Mouse (Mus musculus): ENCODE measurements around the gene Col12a1. TPM values are rescaled to one million over a fixed set of nuclear protein-coding genes. Genes with fewer than 3 reads are reported as not detected.

Gene Col12a1
- polyA plus RNA-seq (2014; fragmentation: Nextera tagmentation; extraction: Ambion mirVana), result 25.9 and 38.6 TPM in 2 replicates

DNA sequence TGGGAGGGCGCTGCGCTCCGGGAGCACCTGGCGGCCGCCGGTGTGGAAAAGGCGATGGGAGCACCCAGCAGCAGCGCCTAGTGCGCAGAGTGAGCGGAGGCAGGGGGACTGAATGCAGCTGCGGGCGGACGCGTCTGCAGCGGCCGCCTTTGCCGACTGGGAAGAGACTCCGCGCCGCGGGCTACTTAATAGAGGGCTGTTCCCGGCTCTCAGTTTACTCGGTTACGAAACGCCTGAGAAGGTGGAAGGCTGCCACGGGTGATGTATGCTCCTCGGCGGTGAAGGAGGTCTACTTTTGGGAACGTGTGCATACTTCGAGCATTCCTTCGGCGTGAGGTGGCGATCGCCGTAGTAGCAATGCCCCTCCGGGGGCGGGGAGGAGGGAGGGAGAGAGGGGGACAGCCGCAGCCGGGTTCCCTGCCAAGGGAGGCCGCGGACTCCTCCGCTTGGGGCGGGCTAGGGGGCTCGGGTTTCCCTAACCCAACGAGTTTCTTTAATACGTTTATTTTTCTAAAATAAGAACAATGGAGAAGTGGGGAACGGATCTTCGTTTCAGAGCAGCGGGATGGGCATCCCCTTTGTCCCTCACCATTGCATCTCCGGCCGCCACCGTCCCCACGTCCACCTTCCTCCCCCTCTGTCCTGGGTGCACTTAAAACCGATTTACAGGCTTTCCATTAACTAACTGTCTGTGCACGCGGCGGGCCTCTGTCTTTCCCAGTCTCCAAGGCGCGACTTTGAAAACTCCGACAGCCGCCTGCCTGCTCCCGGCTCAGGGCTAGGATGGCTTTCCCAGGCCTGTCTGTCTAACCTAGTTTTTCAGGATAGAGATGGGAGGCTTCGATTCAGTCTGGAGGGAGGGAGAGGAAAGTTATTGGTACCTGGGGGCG is at the start of gene Col12a1:
Col12a1 (minus strand) TSS at position 351 of the 890 bp plus-strand sequence.
- WGBS, result under 1% methylated on average over 64 of the region's 64 CpGs
- no peaks in the 10 kb centered on the region; the same call in 1 of the 2 replicates for H3K9me3 ChIP-seq (ENCODE audit: control insufficient read depth, low read length)
- H3K4me3 ChIP-seq (ENCODE audit: low read length), result peak within 1 kb of the TSS; percentile 41
- H3K27ac ChIP-seq (ENCODE audit: low read depth, low read length), result peak within 1 kb of the TSS; percentile 38
- peaks cover 34% of the 10 kb centered on the region for H3K4me1 ChIP-seq (ENCODE audit: control insufficient read depth, insufficient read depth, low read length)
- peak within 1 kb of the TSS; percentile 56 for H3K4me2 ChIP-seq (replicated peaks; ENCODE audit: low read depth, low read length)
- peak; percentile 74 for ATAC-seq (ENCODE audit: low FRiP score, low TSS enrichment)
- peak within 1 kb of the TSS; percentile 47 for H3K9ac ChIP-seq (ENCODE audit: low read depth, low read length)
- no peaks in the 10 kb centered on the region for H3K36me3 ChIP-seq (ENCODE audit: control insufficient read depth, insufficient read depth, low read length)
- peaks cover 15% of the 10 kb centered on the region; the same call in 1 of the 2 replicates for H3K27me3 ChIP-seq (ENCODE audit: control insufficient read depth, insufficient read depth, low read length)

DNA sequence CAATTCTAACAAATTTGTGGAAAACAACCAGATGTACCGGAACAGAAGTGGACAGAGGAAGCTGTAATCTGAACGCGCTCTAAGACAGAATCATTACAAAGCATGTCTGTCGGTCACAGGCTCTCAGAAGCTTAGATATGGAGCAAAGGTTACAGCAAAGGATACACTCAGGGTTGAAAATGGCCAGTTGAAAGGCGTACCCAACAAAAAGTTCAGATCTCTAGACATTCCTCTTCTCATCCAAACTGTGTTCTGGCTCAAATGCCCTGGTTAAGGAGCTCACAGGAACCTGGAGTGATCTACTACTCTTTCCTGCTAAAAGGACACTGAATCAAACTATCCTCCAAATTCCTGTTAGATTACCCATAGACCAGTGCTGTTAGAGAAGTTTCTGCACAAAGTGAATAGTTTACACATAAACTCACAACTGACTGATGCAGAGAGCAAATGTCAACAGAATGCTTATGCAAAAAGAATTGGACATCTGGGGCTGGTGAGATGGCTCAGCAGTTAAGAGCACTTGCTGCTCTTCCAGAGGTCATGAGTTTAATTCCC is 48.4 kb upstream of the Col12a1 start:
- WGBS, result 90% methylated on average over 5 of the region's 5 CpGs
- H3K4me2 ChIP-seq (replicated peaks; ENCODE audit: low read depth, low read length), result no peak overlapping the region
- H3K27me3 ChIP-seq (ENCODE audit: control insufficient read depth, insufficient read depth, low read length), result no peaks in the 10 kb centered on the region
- H3K4me1 ChIP-seq (ENCODE audit: control insufficient read depth, insufficient read depth, low read length), result no peaks in the 10 kb centered on the region
- H3K27ac ChIP-seq (ENCODE audit: low read depth, low read length), result no peak overlapping the region
- peaks cover 6% of the 10 kb centered on the region; the same call in 1 of the 2 replicates for H3K36me3 ChIP-seq (ENCODE audit: control insufficient read depth, insufficient read depth, low read length)
- no peak overlapping the region for H3K9ac ChIP-seq (ENCODE audit: low read depth, low read length)
- no peak for ATAC-seq (ENCODE audit: low FRiP score, low TSS enrichment)
- no peak overlapping the region for H3K4me3 ChIP-seq (ENCODE audit: low read length)
- H3K9me3 ChIP-seq (ENCODE audit: control insufficient read depth, low read length), result no peaks in the 10 kb centered on the region

DNA sequence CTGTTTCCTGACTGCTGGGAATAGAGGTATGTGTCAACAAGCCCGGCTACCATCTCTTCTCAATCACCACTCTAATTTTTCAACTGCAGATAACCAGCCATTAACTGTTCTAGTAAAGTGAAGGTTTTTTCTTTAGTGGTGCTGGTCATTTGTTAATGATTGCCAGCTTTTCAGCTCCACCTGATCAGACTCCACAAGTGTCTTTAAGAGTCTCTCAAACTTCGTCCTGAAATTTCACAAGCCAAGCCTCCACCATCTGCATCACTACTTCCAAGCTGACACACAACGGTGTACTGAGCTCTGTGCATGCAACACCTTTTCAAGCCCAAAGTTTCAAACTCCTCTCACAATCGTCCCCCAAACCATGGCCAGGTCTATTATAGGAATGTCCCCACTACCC is 46.7 kb upstream of the Col12a1 start:
- Histone ChIP-seq H3K4me2 (replicated peaks; ENCODE audit: low read depth, low read length) (no peak overlapping the region), H3K36me3 (ENCODE audit: control insufficient read depth, insufficient read depth, low read length) (no peaks in the 10 kb centered on the region), H3K4me3 (ENCODE audit: low read length) (no peak overlapping the region), H3K9me3 (ENCODE audit: control insufficient read depth, low read length) (no peaks in the 10 kb centered on the region), H3K27me3 (ENCODE audit: control insufficient read depth, insufficient read depth, low read length) (no peaks in the 10 kb centered on the region), H3K27ac (ENCODE audit: low read depth, low read length) (no peak overlapping the region), H3K4me1 (ENCODE audit: control insufficient read depth, insufficient read depth, low read length) (no peaks in the 10 kb centered on the region), H3K9ac (ENCODE audit: low read depth, low read length) (no peak overlapping the region)
- WGBS, result 84% methylated on average over 4 of the region's 4 CpGs
- no peak for ATAC-seq (ENCODE audit: low FRiP score, low TSS enrichment)

DNA sequence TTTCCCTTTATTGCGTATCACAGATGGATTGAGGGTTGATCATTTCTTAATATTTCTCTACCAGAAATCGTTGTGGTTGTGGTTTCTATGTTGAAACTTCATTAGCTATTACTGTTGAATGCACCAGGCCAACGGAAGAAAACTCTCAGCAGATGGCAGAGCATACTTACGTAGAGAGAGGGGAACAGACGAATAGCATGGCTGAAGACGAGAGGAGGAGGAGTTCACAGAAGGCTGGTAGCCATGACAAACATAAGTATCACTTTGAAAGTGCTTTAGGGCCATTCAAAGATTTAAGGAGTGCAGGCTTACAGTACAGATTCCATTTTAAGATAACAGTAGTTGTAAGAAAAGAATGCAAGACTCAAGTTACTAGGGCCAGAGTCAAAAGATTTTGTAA is 43.9 kb upstream of the Col12a1 start:
- Histone ChIP-seq H3K27me3 (ENCODE audit: control insufficient read depth, insufficient read depth, low read length) (no peaks in the 10 kb centered on the region), H3K36me3 (ENCODE audit: control insufficient read depth, insufficient read depth, low read length) (peaks cover 6% of the 10 kb centered on the region; the same call in 1 of the 2 replicates), H3K9me3 (ENCODE audit: control insufficient read depth, low read length) (no peaks in the 10 kb centered on the region), H3K9ac (ENCODE audit: low read depth, low read length) (no peak overlapping the region), H3K4me1 (ENCODE audit: control insufficient read depth, insufficient read depth, low read length) (peaks cover 7% of the 10 kb centered on the region; the same call in 1 of the 2 replicates), H3K4me2 (replicated peaks; ENCODE audit: low read depth, low read length) (no peak overlapping the region), H3K4me3 (ENCODE audit: low read length) (no peak overlapping the region), H3K27ac (ENCODE audit: low read depth, low read length) (no peak overlapping the region)
- 83% methylated on average over 6 of the region's 6 CpGs for WGBS
- ATAC-seq (ENCODE audit: low FRiP score, low TSS enrichment), result no peak

DNA sequence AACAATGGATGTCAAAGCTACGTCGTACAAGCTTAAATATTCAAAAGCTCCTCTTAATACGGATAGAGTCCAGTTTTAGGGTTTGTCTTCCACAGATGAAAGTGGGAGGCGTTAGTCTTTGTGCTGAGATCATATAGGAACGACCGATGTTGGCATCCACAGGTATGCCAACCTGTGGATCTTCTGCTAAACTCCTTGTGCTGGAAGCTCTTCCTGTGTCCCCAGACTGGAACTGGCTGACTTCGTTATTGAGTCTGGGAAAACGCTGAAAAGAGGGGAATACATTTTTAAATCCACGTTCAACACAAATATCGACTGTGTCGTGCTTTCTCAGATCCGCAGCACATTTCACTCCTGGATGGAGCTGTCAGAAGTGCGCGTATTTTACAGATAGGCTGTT is 41.4 kb upstream of the Col12a1 start:
- H3K4me3 ChIP-seq (ENCODE audit: low read length), result peak overlapping the region; percentile 88
- 3% methylated on average over 14 of the region's 14 CpGs for WGBS
- peak; percentile 53 for ATAC-seq (ENCODE audit: low FRiP score, low TSS enrichment)
- no peaks in the 10 kb centered on the region for H3K9me3 ChIP-seq (ENCODE audit: control insufficient read depth, low read length)
- peak overlapping the region; percentile 67 for H3K9ac ChIP-seq (ENCODE audit: low read depth, low read length)
- no peaks in the 10 kb centered on the region for H3K27me3 ChIP-seq (ENCODE audit: control insufficient read depth, insufficient read depth, low read length)
- H3K4me1 ChIP-seq (ENCODE audit: control insufficient read depth, insufficient read depth, low read length), result peaks cover 7% of the 10 kb centered on the region; the same call in 1 of the 2 replicates
- peak overlapping the region; percentile 90 for H3K27ac ChIP-seq (ENCODE audit: low read depth, low read length)
- peak overlapping the region; percentile 62 for H3K4me2 ChIP-seq (replicated peaks; ENCODE audit: low read depth, low read length)
- peaks cover 27% of the 10 kb centered on the region; the same call in 1 of the 2 replicates for H3K36me3 ChIP-seq (ENCODE audit: control insufficient read depth, insufficient read depth, low read length)

DNA sequence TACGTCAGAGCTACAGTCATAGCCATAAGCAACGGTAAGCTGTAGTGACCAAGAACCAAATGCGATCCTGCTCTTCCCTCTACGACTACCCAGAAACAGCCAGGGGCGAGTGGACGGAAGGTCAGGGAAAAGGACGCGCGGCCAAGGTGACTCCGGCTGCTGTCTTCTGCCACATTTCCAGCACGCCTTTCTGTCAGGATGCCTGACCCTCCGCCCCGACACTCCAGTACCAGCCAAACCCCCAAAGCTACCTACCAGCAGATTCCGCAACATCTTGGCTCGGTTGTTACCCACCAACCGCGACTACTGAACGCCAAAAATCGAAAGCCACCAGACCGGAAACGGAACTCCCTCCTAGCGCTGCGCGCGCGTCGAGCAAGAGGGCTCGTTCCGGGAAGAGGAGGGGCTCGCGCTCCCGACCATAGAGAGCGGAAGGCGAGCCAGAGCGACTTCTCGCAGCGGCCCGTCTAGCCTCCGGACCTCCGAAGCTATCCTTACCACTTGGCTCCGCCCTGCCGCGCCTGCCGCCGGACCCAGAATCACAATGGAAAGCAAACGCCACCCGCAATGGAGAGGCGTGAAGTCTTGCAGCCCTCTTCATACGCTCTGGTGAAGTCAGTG is 40.9 kb upstream of the Col12a1 start, which contains the start of gene Cox7a2:
Cox7a2 (minus strand) TSS at position 494 of the 621 bp plus-strand sequence.
- H3K9ac ChIP-seq (ENCODE audit: low read depth, low read length), result peak within 1 kb of the TSS; percentile 67
- H3K4me3 ChIP-seq (ENCODE audit: low read length), result peak within 1 kb of the TSS; percentile 88
- H3K27ac ChIP-seq (ENCODE audit: low read depth, low read length), result peak within 1 kb of the TSS; percentile 90
- ATAC-seq (ENCODE audit: low FRiP score, low TSS enrichment), result peak; percentile 99
- peaks cover 30% of the 10 kb centered on the region; the same call in 1 of the 2 replicates for H3K36me3 ChIP-seq (ENCODE audit: control insufficient read depth, insufficient read depth, low read length)
- under 1% methylated on average over 49 of the region's 49 CpGs for WGBS
- peaks cover 7% of the 10 kb centered on the region; the same call in 1 of the 2 replicates for H3K4me1 ChIP-seq (ENCODE audit: control insufficient read depth, insufficient read depth, low read length)
- no peaks in the 10 kb centered on the region for H3K9me3 ChIP-seq (ENCODE audit: control insufficient read depth, low read length)
- H3K4me2 ChIP-seq (replicated peaks; ENCODE audit: low read depth, low read length), result peak within 1 kb of the TSS; percentile 69
- H3K27me3 ChIP-seq (ENCODE audit: control insufficient read depth, insufficient read depth, low read length), result no peaks in the 10 kb centered on the region

DNA sequence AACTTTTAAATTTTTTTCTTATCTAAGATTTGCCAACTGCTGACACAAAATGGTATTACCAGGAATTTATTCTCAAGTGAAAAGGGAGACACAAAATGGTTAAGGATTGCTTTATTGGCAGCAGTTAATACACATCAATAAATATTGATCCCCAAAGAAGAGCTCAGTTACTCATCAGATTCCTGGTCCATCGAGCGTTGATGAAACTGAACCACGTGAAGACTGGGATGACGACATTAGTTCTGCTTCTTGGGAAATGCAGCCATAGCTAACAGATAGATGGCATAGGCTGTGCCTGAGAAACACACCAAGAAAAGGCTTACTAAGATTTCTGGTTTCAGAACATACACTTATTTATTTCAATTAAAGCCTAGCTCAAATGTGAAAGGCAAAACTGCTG is 36.7 kb upstream of the Col12a1 start:
- no peak overlapping the region for H3K9ac ChIP-seq (ENCODE audit: low read depth, low read length)
- H3K36me3 ChIP-seq (ENCODE audit: control insufficient read depth, insufficient read depth, low read length), result peaks cover 48% of the 10 kb centered on the region; the same call in 1 of the 2 replicates
- H3K4me2 ChIP-seq (replicated peaks; ENCODE audit: low read depth, low read length), result no peak overlapping the region
- H3K4me3 ChIP-seq (ENCODE audit: low read length), result no peak overlapping the region
- peaks cover 7% of the 10 kb centered on the region; the same call in 1 of the 2 replicates for H3K4me1 ChIP-seq (ENCODE audit: control insufficient read depth, insufficient read depth, low read length)
- WGBS, result 96% methylated on average over 4 of the region's 4 CpGs
- no peaks in the 10 kb centered on the region for H3K9me3 ChIP-seq (ENCODE audit: control insufficient read depth, low read length)
- ATAC-seq (ENCODE audit: low FRiP score, low TSS enrichment), result no peak
- no peaks in the 10 kb centered on the region for H3K27me3 ChIP-seq (ENCODE audit: control insufficient read depth, insufficient read depth, low read length)
- H3K27ac ChIP-seq (ENCODE audit: low read depth, low read length), result no peak overlapping the region

DNA sequence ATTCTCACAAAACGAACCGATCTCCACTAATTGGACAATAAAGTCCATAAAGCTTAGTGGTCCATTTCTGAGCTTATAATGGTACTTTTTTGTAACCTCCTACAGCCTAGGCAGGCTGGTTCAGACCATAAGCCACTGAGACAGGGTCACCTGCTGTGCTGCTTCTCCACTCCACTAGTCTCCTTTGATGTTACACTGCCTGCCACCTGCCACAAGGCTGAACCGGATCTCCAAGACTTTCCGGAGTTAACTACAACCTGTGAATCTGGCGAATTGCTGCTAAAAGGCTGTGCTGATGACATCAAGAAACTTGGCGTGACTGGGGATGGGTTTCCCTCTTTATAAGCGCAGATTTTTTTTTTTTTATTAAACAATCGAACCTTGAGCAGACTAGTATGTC is 33.2 kb upstream of the Col12a1 start:
- Histone ChIP-seq H3K4me1 (ENCODE audit: control insufficient read depth, insufficient read depth, low read length) (no peaks in the 10 kb centered on the region), H3K9ac (ENCODE audit: low read depth, low read length) (no peak overlapping the region), H3K4me2 (replicated peaks; ENCODE audit: low read depth, low read length) (no peak overlapping the region), H3K9me3 (ENCODE audit: control insufficient read depth, low read length) (no peaks in the 10 kb centered on the region), H3K27ac (ENCODE audit: low read depth, low read length) (no peak overlapping the region), H3K36me3 (ENCODE audit: control insufficient read depth, insufficient read depth, low read length) (peaks cover 37% of the 10 kb centered on the region; the same call in 1 of the 2 replicates), H3K27me3 (ENCODE audit: control insufficient read depth, insufficient read depth, low read length) (no peaks in the 10 kb centered on the region), H3K4me3 (ENCODE audit: low read length) (no peak overlapping the region)
- WGBS, result 31% methylated on average over 8 of the region's 8 CpGs
- ATAC-seq (ENCODE audit: low FRiP score, low TSS enrichment), result no peak

All from kidney, embryonic 14.5 days (tissue).